Mouse (Mus musculus) testis, adult 2 months (tissue): ENCODE data around the gene Praf2.

Source experiments
- CTCF ChIP-seq: fragments of 200-500 bp; IDR thresholded peaks from 2 replicates; pipeline ENCODE4 v1.5.1; 2012; ENCODE audit warnings: low read depth, mild to moderate bottlenecking, inconsistent platforms, low read length, moderate library complexity; ENCODE audit not compliant: control insufficient read depth, insufficient read depth, insufficient replicate concordance
- POLR2A ChIP-seq: fragments of 200-500 bp; IDR thresholded peaks from 2 replicates; pipeline ENCODE4 v1.6.1; 2012; ENCODE audit warnings: low read depth, mild to moderate bottlenecking, inconsistent platforms, low read length, moderate library complexity; ENCODE audit not compliant: control insufficient read depth

DNA sequence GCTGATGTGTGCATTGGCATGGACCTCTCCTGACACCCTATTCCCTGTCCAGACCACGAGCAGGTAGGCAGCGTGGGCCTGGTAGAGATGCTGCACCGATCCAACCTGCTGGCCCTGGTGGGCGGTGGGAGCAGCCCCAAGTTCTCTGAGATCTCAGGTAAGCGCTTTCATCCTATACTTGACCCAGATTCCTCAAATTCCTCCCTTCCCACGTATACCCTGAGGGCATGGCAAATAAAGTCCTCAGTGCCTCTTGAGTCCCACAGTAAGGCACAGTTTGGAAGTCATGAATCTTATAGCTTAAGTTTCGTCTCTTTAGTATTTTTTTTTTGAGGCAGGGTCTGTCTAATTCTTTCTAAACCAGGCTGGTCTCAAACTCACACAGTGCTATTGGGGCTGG, 4.1 kb upstream of the Praf2 start:
- no peak for TF ChIP-seq CTCF
- no peak for TF ChIP-seq POLR2A
